Mouse (Mus musculus) retina, embryonic 14.5 days (tissue): ENCODE measurements around the gene Lgr6.

Experiments used
- DNase-seq: peaks from one replicate; pipeline ENCODE4 v3.0.0-alpha.2; 2015; ENCODE audit warnings: low spot score

Lgr6 gene

DNA sequence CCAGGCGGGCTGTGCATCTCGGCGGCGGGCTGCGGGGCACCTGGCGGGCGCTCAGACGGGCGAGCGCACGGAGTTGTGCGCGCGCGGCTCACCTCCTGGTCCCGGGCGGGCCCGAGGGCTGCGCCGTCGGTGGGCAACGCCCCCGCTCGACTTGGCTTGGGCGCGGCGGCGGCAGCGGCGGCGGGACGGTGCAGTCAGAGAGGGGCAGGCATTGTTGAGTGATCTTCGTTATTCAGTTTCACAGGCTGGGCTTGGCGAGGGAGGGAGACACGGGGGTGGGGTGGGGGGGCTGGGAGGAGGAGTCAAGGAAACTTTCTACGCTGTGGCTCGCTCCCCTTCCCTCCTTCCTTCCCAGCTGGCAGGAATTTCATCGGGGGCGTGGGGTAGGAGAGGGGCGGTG is at the start of gene Lgr6:
TSS of gene Lgr6 (minus strand) at position 153 of the 400 bp plus-strand sequence.
- peak; percentile 37 for DNase-seq

DNA sequence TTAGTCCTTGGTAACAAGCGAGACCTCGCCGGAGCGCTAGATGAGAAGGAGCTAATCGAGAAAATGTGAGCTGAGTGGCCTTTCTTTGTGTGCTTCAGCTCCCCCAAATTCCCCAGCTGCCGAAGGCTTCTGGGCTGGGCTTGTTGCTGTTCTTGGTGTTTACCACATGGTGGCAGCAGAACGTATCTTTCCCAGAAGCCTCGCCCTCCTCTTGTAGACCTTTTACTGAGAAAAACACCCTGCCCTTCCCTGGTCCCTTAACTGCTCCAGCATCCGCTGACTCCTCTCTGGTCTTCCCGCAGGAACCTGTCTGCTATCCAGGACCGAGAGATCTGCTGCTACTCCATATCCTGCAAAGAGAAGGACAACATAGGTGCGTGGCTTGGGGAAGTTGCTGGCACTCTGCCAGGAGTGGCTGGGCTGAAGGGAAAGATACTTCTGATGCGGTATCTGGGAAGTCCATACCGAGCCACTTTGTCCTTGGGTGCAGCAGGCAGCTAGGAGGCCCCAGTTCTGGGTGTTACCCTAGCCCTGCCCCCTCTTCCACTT is 49.4 kb upstream of the Lgr6 start:
- DNase-seq: peak; percentile 94

DNA sequence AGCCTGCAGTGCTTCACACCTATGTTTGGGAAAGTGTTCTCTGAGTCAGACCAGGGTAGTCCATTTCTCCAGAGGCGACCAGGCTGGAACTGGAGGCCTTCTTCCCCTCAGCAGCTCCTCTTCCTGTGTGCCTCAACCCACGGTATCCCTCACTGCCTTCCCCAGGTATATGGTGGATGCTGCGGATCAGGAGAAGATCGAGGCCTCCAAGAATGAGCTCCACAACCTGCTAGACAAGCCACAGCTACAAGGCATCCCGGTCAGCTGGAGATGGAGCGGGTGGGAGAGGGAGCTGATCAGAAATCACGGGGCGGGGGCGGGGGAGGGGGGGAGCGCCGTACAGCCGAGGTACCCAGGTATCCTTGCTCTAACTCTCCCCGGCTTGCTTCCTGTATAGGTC is 48.9 kb upstream of the Lgr6 start:
- DNase-seq: no peak

DNA sequence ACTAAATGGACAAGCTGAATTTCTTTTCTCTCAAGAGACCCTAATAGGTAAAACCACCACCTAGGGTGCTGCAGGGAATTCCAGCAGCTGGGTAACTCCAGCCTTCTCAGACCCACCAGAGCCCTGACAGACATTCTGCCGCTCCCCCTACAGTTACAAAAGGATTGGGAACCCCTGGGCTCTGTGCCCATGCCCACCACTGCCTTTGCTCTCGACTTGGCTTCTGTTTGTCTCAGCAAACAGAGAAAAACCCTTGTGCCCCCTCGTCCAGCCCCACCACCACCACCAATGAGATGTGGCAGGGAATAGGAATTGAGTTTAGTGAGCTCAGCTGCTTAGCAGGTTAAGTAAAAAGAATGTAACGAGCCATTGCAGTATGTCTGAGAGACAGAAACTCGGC is 43.9 kb upstream of the Lgr6 start:
- DNase-seq: no peak

DNA sequence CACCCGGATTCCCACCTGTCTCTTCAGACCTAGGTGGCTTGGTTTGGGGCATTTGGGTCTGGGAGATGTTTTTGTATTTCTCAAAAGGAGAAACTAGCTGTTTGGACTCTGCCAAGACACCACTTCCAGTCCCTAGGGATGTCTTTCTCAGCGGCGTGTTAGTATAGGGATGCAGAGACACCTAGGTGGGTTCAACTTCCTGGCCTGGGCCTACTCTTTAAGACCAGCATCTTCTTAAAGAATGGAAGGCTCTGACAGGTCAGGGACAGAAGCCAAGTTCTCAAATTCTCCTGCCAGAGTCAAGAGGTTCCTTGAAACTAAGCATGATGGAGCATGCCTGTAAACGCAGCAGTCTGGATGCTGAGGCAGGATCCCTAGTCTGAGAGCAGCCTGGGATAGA is 43.4 kb upstream of the Lgr6 start:
- DNase-seq: no peak

DNA sequence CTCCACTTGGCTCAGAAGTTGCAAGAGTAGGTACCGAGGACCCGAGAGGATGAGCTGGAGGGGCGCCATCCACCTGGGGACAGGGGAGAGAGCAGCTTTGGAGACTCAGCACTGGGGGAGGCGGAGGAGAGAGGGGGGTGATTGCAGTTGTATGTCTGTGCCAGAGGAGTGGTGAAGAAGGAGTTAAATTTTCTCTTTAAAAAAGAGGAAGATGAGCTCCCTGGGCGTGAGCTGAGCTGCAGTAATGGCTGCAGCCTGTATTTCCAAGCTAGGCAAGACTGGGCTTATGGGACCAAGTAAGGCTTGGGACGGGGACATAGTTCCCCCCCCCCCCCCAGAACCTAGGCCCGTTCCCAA is 42.6 kb upstream of the Lgr6 start:
- peak; percentile 34 for DNase-seq

DNA sequence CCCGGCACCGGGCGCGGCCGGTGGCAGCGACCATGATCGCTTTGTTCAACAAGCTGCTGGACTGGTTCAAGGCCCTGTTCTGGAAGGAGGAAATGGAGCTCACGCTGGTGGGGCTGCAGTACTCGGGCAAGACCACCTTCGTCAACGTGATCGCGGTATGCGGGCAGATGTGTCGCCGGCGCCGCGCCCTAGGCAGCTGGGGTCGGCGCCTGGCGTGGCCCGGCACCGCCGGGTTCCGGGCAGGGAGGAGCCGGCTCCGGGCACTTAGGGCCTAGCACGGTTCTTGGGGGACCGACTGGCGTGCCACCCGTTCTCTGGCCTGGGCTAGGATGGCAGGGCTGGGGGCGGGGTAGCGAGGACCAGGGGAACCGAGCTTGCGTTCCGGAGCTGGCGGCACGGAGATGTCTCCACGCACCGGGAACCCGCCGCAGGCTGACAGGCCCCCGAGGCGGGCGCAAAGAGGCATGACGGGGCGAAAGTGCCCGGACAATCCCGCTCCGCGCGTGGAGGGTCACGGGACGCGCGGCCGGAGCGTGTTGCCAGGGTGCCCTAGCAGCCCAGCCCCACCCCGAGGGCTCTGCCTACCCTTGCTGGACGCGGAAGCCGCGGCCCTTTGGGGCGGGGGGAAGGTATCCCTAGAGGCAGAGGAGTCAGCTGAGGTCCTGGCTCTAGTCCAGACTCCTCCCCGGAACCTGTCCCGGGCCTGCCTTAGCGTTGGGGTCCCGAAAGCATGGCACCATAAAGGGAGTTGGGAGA is 42.0 kb upstream of the Lgr6 start:
- peak; percentile 58 for DNase-seq

DNA sequence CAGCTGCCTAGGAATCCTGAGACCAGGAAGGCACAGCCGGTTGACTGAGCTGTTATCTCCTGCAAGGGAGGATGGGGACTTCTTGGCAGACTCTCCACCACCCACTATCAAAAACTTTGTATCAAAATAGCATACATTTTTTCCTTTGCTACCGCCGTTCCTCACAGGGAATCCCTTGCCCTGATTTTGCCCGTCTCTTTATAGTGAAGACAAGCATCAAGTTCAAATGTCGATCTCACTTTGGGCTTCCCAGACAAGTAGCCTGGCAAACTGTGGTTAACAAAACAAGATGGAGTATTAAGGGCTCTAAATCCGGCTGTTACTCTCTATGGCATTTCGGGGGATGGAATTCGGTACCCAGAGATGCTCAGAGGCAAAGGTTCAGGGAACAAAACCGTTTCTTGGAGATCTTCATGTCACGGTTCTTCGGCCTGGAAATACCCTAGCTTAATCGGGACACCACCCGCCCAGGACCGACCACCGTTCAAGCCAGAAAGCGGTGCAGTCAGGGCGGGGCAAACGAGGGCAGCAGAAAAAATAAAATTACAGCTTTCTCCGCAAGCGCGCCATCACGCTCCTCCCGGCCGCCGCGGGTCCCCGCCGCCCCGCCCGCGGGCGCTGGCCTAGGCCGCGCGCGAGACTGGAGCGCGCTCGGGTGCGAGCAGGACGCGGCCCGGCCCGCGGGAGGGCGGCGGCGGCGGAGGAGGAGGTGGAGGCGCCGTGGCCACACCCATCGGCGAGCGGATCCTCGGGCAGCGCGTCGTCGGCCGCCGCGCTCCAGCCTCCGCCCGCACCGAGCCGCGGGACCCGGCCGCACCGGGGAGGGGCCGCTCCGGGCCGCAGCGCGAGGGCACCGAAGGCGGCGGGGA is 41.2 kb upstream of the Lgr6 start, which contains the start of gene Arl8a:
TSS of gene Arl8a (plus strand) at position 748 of the 869 bp plus-strand sequence.
- peak; percentile 79 for DNase-seq

DNA sequence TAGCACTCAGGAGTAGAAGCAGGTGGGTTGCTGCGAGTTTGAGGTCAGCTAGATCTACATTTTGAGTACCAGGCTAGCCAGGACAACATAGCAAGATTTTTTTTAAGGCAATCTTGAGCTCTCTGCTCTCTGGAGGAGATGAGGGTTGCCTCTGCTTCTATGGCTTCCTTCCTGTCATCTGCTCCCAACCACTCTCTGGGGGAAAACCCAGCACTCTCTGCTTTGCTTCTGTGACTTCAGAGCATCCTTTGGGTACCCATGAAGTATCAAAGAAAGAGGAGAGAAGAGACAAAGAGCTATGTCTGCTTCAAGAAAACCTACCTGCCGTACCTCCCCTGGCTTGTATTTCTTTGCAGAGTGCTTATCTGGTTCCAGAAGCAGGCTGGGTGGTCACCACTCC is 38.9 kb upstream of the Lgr6 start:
- DNase-seq: no peak

DNA sequence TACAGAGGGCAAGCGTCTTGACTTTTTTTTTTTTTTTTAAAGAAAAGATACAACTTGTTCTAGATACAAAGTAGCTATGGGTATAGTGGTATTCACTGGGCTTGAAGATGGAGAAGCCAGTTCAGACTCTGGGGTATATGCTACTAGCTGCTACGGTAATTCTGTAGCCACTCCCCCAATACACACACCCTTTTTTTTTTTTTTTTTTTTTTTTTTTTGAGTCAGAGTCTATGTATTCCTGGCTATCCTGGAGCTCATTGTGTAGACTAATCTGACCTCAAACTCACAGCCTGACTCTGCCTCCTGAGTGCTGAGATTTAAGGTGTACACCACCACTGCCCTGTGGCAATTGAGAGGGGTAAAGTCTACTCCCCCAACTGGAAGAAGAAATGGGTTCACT is 37.4 kb upstream of the Lgr6 start:
- DNase-seq: no peak

DNA sequence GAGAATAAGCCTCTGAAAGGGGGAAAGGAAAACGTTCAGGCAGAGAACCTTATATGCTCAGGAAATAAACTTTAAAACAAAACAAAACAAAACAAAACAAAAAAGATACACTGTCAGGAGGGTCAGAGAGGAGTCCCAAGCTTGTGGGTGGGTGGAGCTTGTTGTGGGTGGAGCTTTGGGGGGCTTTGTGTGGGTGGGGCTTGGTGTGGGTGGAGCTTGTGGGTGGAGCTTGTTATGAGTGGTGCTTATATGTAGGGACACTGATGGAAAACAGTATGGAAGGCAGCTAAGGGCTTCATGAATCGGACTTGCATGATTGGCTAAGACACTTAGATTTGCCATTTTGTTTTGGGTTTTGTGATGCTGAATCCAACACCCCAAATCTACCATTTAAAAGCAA is 34.8 kb upstream of the Lgr6 start:
- DNase-seq: no peak

DNA sequence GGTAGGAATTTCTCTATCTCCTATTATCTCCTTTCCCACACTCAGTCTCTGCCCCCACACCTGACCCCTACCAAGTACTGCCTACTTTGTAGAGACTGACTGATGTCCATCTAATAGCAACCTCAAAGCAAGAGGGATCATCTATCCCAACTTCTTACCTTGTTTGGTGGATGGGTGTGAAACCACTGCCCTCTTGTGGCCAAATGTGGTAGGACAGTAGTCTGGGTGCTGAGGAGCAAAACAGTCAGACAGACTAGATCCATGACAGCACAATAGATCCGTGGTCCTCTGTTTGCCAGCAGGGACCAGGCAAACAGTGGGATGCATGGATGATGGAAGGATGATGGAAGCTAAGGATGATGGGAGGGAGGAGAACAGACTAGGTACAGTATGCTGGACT is 31.4 kb upstream of the Lgr6 start:
- DNase-seq: peak; percentile 87

DNA sequence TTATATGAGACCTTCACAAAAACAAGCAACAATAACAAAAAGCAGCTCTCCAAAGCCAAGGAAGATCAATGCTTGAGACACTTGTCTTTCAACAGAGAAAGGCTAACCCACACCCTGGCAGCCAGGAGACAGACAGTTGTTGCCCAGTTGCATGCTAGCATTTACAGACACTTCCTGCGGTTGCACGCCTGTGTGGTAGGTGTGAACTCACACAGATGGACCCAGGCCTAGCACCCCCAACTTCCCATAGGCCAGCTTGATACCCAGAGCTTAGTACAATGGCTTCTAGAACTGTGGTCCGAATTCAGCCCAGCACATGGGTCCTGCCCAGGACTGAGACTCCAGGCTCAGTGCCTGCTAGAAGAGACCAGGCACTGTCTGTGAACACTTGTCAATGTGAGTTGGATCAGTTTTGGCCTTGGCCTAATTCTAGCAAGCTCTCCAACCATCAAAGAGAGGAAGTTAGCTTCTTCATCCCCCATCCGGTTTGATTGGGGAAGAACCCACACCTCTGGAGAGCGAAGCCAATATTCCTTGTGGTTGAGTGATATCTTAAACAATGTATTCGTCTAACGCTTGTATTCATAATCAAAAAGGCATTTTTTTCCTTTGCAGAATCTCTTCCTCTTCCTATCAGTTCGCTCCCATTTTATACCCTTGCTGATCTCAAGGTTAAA is 30.2 kb upstream of the Lgr6 start:
- no peak for DNase-seq

DNA sequence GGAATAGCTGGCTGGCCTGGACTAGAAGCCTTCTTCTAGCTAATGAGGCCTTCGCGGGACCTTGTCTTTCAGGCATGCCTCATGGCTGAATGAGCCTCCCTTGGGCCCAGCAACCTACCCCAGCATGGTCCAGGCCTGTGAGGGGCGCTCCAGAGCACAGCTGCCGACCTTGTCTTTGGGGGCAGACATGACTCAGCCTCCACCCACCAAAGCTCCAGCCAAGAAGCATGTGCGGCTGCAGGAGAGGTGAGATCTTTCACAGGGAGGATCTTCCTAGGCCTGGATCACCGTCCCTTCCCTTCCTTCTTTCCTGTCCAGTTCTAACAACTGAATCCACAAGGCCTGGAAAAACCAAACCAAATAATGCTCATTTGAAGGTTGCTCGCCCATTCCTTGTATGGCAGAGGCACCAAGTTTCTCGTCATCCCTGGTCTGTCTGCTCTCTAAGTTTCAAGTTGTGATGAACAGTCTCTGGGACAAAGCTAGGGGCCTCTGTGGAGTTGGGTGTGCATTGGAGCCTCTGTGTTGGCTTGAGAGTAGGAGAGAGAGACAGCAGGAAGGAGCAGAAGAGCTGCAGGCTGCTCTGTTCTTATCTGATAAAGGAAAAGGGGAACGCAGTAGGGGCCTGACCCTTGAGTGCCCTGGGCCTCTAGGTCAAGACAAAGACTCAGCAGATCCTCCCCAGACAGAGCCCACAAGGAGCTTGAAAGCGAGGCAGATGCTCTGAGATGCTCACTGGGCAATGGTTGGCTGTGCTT is 28.8 kb upstream of the Lgr6 start:
- no peak for DNase-seq

DNA sequence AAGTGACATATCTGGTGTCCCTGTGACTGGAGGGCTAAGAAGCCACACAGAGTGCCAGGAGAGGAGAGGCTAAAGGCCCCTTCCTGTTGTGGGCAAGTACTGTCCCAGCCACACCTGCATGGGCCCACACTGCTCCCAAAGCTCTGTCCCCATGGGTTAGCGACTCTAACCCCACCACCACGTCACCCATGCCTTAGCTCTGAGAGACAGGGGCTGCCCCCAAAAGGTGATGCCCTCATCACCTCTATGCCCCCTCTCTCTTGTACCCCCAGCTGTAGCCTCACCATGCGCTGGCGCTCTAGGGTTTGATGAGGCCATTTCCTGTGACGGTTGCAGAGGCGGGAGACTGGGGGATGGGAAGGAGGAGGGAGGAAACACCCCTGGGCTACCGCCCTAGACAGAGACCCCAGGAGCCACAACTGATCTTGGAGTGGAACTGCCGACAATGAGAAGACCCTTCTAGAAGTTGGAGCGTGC is 27.9 kb upstream of the Lgr6 start:
- DNase-seq: no peak

DNA sequence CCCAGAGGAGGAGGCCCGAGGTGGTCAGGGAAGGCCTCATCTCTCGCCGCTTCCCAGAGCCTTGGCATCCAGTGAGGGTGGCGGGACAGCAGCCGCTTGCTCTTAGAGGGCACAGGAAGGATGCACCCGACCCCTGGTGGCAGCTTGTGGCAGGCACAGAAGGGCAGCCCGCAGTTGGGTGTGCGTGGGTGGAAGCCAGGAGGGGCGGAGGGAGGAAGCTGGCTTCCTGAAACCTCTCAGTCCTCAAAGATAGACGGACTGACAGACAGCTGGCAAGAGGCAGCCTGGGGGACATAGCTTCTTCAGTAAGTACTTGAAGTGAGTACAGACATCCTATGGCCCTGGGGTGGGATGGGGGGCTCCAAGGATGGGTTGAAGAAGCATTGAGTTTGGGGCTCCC is 27.4 kb upstream of the Lgr6 start, which contains the start of gene Ptpn7:
TSS of gene Ptpn7 (plus strand) at position 228 of the 400 bp plus-strand sequence.
- DNase-seq: peak; percentile 59

DNA sequence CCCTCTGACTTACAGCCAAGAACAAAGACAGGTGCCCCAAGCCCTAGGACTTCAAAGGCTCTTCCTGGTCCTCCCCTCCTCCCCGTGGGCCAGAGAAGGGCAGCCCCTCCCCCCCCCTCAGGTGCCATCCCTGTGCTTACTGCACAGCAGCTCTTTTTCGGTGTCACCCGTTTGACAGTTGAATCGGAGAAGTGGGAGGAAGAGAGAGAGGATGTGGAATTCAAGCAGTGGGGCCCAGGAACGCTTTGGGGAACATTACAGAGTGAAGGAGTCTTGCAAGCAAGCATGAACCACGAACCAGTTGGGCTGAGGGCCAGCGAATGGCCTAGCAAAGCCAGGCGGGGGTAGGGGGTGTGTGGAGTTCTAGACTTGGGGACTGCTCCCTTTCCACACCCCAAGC is 26.5 kb upstream of the Lgr6 start:
- no peak for DNase-seq

DNA sequence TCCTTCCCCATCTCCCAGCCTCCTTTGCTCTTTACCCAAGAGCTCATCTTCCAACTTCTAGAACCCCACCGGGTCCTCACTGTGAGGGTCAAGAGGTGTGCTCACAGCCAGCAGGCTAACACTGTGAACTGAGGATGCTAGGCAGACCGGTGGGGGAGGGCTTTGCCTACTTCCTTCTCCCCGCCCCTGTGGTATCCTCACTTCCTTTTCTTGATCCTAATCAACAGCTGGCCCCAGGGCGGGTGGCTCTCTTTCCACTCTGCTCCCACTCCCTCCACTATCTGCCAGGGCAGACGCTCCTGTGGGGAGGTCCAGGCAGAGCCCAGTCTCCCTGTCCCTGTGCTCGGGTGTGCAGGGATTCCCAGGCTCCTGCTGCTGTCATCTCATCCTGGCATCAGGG is 26.0 kb upstream of the Lgr6 start:
- no peak for DNase-seq

DNA sequence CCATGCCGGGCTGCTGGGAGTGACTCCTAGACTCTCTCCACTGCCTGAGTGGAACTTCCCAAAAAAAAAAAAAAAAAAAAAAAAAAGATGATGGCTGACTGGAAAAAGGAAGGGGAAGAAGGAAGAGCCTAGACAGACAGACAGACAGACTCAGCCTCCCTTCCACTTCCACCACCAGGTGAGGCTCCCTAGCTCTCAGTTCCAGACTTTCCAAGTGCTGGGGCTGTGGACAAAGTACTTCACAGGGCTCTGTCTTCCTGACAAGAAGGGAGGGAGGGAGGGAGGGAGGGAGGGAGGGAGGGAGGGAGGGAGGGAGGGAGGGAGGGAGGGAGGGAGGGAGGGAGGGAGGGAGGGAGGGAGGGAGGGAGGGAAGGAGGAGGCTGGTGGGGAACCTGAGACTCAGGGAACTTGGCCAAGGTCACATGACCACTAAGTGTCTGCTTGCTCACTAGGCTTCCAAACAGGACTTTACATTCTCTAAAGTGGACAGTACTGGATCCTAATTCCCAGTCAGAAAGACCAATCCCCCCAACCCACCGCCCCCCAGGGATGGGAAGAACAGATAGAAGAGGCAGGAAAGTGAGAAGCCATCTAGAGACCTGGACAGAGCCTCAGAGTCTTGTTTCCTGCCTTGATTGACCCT is 25.4 kb upstream of the Lgr6 start:
- no peak for DNase-seq

DNA sequence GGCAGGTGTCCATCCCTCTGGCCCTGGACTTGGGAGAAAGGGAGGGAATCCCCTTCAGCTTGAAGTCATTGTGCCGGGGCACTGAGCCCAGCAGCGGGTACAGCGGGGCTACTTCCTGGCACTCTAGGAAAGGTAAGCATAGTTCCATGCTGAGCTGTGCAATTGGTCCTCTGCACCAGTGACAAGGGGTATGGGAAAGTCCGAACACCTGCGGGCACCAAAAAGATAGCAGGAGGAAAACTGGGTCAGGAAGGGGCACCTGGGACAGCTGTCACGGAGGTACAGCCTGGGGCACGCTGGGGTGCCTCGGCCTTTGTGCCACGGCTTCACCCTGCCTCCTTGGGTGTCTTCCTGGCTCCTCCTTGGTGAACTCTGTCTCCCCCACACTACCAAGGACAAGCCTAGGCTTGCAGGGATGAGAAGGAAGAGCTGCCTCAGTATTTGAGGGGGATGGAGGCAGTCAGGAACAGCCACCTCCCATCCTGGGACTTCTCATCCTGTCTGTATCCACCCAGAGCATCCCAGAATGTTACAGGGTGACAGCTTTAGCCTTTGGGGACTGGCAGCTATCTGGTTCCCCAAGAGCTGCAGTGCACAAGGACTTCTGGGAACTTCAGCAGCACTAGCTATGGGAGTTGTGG is 24.6 kb upstream of the Lgr6 start:
- no peak for DNase-seq

DNA sequence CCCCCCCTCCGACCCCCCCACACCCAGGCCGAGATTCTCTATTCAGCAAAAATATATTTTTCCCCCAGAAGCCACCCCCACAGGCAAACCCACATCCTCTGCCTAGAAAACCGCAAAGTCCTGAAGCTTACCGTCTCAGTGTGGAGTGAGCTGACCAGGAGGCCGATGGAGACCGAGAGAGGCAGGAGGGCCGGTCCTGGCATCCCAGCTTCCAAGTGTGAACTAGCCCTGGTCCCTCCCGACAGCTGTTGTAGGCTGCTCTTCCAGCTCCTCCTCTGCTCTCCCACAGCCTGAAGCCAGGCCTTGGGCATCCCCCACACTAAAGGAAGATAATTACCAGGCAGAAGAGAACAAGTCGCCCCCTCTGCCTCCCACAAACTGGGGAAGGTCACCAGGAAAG is 23.9 kb upstream of the Lgr6 start:
- DNase-seq: no peak
